Mouse (Mus musculus) embryonic fibroblast, embryonic 13.5 days (primary cell): ENCODE measurements around the gene Mal.

Source experiments
- CTCF ChIP-seq: IDR thresholded peaks from 2 replicates; pipeline ENCODE4 v1.5.1; 2011; ENCODE audit warnings: mild to moderate bottlenecking, control low read depth, low read length, moderate library complexity, borderline replicate concordance; ENCODE audit not compliant: insufficient read depth
- POLR2A ChIP-seq: IDR thresholded peaks from 2 replicates; pipeline ENCODE4 v1.6.1; 2011; ENCODE audit warnings: low read depth, mild to moderate bottlenecking, control low read depth, low read length, moderate library complexity

DNA sequence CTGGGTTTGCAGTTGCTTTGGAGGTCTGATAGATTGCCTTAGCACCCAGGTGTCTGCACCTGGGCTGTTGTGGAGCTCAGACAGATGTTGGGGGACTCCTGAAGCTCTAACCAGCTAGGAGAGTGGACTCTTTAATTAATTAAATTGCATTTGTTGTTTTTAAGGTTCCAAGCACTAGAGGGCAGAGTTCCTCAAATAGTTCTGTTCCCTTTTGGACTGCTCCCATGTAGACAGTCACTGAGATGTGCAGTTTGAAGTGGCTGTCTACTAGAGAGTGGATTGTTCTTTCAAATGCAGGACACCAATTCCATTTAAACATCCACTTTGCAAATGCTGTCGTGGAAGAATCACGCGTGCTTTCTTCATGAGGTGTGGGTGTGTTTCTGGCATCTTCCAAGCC is 48.3 kb downstream of the Mal start:
- no peak for TF ChIP-seq CTCF
- no peak for TF ChIP-seq POLR2A
